Mouse (Mus musculus) urinary bladder, postnatal 14 days (tissue): Measurements from ENCODE around the gene Tulp3.

Source experiments
- DNase-seq: peaks from one replicate; pipeline ENCODE4 v3.0.0; 2021; ENCODE audit warnings: low spot score

The Tulp3 gene

DNA sequence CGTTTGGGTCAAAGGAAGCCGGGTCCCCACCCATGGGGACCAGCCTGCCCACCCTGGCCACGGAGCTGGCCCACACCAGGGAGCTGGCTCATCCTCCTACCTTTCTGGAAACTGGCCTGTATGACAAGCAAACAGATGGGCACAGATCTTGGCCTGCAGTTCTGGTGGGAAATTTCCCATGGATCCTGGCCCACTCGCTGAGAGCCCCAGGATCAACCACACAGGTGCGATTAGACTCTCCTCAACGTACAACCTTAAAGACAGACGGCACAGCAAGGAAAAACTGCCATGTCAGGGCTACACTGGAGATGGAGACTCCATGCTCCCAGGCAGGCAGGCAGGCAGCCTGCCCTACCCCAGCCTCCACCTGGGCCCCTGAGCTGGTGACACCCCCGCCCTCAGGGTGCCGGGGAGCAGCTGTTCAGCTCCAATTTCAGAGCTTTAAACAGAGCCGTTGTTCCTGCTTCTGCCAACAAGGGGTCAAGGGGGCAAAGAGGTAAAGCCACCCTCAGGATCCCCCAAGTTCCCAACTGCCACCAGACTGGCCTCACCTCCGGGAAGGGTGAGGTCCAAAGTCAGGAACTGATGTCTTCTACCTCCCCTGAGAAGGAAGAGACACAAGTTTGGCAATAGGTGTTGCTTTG, 58.8 kb downstream of the Tulp3 start:
- DNase-seq: no peak

DNA sequence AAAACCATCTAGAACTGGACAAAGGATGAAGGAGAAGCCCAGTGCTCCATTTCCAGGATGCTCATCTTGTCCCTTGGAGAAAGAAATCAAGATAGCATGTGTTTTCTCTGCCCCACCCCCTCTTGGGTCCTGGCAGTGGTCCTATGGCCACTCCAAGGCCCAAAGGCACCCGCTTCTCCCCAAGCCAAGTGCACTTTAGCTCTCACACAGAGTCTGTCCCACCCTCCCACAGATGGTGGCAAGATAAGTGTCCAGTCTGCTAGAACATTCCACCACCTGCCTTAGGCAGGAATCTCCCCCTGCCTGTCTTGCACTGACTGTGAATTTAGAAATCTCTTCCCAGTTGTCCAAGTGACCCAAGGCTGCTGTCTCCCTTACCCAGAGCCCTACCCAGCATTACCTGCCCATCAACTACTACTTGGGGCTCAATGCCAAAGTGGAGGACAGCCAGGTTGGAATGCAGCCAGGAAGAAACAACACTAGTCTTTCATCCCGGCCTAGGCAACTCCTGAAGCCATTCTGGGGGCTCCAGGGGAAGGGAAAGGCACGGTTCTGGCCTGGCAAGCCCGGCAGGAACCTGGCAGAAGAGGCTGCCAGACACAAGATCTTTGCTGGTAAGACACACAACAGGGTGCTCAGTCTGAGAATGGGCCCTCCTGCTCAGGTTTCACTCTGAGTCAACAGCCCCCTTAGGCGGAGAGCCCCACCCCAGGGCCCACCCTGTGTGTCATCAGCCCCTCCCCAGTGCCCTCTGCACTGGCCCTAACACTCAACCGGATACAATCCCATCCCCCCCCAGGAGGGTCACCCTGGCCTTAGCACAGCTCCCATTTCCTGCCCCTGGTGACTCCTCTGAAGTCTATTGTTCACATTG, 59.5 kb downstream of the Tulp3 start:
- peak; percentile 69 for DNase-seq

DNA sequence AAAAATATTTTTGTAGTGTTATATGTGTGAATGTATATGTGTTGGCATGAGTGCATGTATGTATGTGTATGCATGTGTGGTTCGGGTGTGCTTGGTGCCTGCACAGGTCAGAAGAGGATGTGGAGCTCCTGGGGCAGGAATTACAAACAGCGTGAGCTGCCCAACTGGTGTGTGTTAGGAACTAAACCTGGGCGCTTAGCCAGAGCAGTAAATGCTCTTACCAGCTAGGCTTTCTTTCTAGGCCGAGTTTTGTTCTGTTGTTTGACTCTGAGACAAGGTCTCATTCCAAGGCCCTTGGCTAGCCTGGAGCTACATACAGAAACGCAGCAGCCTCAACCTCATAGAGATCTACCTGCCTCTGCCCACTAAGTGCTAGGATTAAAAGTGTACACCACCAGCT, 64.4 kb downstream of the Tulp3 start:
- DNase-seq: no peak

DNA sequence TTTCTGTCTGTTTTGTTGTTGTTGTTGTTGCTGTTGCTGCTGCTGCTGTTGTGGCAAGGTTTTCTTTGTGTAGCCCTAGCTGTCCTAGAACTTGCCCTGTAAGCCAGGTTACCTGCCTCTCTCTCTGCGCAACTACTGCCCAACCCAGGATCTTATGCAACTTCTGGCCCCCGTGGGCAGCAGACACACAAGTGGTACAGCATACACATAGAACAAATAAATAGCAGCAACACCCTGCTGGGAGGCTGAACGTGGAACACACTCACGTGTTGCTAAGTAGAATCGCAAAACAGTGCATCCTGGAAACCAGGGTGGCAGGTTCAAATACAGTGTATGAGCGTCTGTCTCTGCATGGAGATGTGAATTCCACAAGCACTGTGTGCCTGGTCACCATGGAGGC, 67.0 kb downstream of the Tulp3 start:
- DNase-seq: no peak

DNA sequence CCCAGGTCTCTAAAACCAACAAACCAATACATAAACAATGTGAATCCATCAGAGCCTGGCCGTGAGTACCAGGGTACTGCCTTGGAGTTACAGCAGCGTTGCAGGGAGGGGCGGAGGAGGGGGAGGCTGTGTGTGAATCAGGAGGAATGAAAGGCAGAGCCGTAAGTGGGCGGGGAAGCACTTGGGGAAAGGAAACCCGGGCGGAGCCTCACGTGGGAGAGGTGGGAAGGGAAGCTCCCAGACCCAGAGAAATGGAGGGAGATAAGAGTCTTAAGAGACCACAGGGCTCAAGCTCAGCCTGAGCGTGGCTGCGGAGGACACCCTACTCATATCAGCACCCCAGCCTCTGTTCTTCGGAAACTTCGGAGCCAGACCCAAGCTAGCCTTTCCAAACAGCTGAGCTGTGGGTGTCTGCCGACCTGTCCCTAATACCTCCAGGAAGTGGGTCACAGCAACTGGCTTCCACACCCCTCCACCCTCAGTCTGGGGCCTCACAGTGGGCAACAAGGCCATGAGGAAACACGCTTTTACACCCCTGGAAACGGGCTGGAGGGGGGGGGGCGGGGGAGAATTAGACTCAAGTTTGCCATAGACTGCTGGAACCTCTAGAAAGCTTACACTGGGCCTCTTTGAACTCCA, 69.7 kb downstream of the Tulp3 start:
- peak; percentile 77 for DNase-seq

DNA sequence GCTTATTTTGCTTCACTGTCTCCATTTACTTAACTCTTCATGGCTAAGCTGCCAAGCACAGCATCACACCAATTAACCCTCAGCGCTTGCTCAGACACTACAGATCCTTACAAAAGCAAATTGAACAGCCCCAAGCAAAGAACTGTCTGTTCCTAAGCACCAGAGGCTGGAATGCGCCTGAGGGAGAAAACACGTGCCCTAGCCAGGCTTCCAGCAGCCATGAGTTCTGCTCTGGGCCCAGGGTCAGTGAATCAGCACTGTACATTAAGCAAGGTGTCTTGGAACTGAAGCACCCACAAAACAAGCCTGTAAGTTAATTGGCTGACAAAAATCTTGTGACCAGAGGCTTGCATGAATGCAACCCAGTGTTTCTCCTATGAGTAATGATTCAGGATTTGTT, 73.5 kb downstream of the Tulp3 start:
- no peak for DNase-seq

DNA sequence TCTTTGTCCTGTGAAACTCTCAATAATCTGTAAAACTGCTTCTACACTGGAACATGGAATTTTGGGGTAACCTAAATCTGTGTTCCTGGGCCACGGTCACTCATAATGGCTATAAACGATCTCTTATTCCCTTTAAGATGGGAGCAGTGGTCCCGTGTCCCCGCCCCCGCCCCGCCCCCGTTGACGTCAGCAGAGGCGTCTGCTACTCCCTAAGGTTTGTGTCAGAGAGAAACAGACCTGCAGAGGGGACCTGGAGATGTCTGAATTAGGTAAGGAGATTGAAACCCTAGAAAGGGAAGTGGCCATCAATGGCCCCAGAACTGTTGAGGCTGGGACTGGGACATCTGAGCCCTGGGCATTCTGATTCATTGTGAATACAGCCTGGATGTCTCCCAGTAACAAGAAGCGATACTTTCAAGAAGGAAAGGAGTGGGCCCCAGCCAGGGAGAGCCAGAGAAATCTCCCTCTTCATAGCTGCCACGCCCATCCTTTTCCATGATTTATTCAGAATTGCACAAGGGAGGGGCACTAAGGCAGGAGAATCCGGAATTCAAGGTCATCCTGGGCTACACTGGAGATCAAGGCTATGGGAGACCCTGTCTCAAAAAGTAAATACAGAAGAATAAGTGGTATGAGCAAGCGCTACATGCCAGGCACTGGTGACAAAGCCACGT, 75.0 kb downstream of the Tulp3 start:
- DNase-seq: no peak

DNA sequence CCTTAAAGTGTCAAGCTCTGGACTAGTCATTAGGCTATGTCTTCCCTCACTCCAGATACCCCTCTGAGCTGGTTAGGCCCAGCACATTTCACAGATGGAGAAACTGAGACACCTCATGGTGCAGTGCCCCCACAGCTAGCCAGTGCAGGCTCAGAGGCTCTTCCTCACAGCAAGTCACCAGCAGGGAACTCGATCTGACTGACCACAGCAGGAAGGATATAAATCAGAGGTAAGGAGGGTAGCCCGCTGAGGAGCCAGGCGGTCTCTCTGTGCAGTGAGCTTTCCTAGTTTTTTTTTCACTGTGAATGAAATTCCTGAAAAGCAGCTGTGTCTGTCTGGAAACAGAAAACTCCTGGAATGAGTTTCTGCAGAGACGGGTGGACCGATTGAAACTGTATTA, 76.0 kb downstream of the Tulp3 start:
- DNase-seq: no peak

DNA sequence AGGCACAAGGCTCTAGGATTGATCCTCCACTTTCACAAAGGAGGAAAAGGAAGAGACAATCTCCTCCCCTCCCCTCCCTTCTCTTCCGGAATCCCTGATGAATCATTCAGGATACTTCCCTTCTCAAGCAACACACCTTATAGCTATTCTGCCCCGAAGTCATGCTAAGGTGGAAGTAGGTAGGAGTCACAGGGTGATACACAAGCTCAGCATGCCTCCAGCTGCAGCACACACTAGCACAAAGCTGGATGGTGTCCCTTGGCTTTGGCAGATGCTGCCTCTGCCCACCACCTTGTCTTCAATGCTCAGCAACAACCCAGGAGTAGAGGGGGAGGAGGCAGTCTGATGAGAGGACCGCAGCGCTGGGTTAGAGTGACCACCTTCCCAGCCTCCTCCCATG, 76.6 kb downstream of the Tulp3 start:
- no peak for DNase-seq

DNA sequence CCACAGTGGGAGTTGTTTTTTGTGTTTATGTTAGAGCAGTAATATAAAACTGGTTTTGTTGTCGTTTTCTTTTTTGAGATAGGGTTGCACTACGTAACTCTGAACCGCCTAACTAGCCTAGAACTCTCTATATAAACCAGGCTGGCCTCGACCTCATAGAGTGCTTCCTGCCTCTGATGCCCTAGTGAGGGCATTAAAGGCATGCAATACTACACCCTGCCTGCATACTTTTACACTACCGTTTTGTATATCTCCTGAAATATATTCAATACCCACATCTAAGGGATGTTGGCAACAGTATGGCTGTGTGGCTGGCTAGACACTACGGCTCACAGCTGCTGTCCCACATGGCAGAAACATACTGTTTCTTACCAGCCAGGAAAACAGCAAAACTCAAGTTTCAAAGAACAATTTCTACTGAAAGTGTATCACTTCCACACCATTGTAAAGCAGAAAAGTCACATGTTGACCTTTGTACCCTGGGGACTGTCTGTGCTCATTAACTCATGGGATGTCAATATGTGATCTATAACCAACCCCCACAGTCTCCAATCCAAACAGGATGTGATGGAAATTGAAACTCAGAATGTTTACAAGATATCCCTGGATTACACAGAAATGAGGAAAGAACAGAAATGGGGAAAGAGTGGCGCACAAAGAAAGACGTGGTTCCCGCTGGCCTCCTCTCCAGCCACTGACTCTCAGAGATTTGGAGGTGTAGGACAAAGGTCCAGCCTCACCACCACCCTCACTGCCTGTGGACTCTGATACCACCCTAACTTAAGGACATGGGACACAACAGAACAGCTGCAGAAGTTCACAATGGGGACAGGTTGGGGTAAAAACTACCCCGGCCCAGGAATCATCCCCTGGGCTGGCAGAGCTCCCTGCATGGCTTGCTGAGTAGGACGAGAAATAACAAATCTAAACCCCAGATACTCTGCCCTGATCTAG, 78.2 kb downstream of the Tulp3 start:
- no peak for DNase-seq

DNA sequence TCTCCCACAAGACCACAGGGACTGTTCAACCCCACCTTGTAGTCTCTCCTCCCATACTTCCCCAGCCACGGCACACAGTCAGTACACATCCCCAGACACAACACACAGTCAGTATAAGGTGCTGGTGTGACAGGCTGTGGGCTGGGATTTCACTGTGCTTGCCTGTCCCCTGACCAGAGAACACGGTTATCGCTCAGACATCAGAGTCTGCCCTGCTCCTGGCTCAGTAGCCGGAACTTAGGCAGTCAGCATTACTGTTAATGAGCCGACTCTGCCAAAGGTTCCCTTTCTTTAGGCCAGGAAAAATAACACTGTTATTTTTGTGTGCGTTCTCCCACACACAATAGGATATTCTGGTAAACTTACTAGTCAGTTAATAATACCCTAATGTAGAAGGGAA, 79.3 kb downstream of the Tulp3 start:
- no peak for DNase-seq

DNA sequence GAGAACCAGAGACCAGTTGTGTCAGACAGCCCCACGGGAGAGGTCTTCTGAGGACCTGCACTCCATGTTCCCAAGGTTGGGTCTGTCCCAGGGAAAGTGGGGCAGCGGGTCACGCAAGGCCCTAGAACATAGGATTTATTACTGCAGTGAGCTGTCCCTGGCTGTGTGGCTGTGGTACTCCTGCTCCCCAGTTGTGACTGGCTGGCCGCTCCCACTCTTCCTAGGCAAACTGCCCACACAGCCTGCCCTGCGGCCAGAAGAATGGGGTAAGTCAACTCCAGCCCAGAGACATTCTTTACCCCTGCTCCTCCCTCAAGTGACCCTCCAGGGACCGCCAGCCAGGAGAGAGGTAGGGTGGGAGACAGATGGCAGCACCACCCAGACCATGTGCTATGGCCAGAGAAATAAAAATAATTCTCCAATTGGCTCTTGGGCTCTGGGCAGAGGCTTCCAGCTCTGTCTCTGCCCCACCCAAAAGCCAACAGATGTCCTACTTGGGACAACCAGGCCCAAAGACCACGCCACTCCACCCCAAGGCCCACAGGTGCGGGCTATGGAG, 80.1 kb downstream of the Tulp3 start:
- peak; percentile 44 for DNase-seq

DNA sequence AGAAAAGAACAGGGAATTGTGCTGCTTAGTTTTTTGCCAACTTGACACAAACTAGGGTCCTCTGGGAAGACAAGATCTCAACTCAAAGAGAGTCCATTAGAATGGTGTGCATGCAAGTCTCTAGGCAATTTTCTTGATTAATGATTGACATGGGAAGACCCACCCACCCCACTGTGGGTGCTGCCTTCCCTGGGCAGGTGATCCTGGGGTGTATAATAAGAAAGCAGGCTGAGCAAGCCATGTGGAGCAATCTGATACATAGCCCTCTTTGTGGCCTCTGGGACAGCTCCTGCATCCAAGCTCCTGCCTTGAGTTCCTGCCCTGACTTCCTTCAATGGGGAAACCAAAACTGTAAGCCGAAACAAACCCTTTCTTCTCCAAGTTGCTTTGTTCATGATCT, 82.1 kb downstream of the Tulp3 start:
- no peak for DNase-seq

DNA sequence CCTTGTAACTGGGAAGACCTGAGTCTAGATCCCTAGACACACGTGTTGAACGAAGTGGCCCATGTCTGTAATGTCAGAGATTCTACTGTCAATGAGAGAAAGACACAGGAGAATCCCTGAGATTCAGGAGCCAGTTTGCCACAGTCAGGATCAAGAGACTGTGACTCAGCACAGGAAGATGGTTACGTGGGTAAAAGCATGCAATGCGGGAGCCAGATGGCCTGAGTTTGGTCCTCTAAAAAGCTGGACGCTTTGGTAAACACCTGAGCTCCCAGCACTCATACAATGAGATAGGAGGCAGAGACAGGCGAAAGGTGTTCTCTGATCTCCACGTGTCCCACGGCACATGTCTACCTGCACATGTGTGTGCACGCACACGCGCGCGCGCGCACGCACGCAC, 82.9 kb downstream of the Tulp3 start:
- DNase-seq: no peak
